Mouse (Mus musculus) lung, embryonic 16.5 days (tissue): ENCODE data around the gene Stag1. TPM values are rescaled to one million over a fixed set of nuclear protein-coding genes. Genes with fewer than 3 reads are reported as not detected.

Experiments used
- ATAC-seq: fragments of 200-750 bp; cut with Nextera tagmentation; 2 replicates; pipeline ENCODE4 v1.8.0; 2017; ENCODE audit warnings: low read depth, mild to moderate bottlenecking, moderate library complexity
- H3K27ac ChIP-seq: fragments of 300-500 bp; sonication (generic); 2 replicates; pipeline ENCODE4 v1.5.1; 2014; ENCODE audit warnings: mild to moderate bottlenecking, control low read depth, low read length
- H3K27me3 ChIP-seq: fragments of 300-500 bp; sonication (generic); 2 replicates; pipeline ENCODE4 v1.6.1; 2014; ENCODE audit warnings: low read depth, low read length, mixed read lengths; ENCODE audit not compliant: control insufficient read depth, insufficient read depth
- H3K36me3 ChIP-seq: fragments of 300-500 bp; sonication (generic); 2 replicates; pipeline ENCODE4 v1.6.1; 2014; ENCODE audit warnings: low read length; ENCODE audit not compliant: control insufficient read depth, insufficient read depth
- H3K4me1 ChIP-seq: fragments of 300-500 bp; sonication (generic); replicated peaks from 2 replicates; pipeline ENCODE4 v1.6.1; 2014; ENCODE audit warnings: low read length, mixed read lengths; ENCODE audit not compliant: control insufficient read depth, insufficient read depth
- H3K4me2 ChIP-seq: fragments of 300-500 bp; sonication (generic); 2 replicates; pipeline ENCODE4 v1.6.1; 2014; ENCODE audit warnings: low read depth, low read length, control low read depth
- H3K4me3 ChIP-seq: fragments of 300-500 bp; sonication (generic); 2 replicates; pipeline ENCODE4 v1.5.1; 2014; ENCODE audit warnings: mild to moderate bottlenecking, low read length, control low read depth
- H3K9ac ChIP-seq: fragments of 300-500 bp; sonication (generic); 2 replicates; pipeline ENCODE4 v1.6.1; 2014; ENCODE audit warnings: low read length, control low read depth
- H3K9me3 ChIP-seq: fragments of 300-500 bp; sonication (generic); 2 replicates; pipeline ENCODE4 v1.6.1; 2016; ENCODE audit warnings: low read length; ENCODE audit not compliant: control insufficient read depth
- WGBS: fragments of 180-500 bp; shearing (Covaris S2); extraction: QIAGEN DNeasy Blood & Tissue Kit; methylation state at CpG from one replicate; pipeline ENCODE4 v1.1.7; 2014; 5-methylcytosine and 5-hydroxymethylcytosine counted together
- polyA plus RNA-seq: library from polyadenylated mRNA; unstranded; fragments of >200 nt; fragmentation: Nextera tagmentation; extraction: Ambion mirVana; gene quantifications from 2 replicates; pipeline ENCODE4 v1.2.1, GENCODE M21; 2015

Stag1 gene
- polyA plus RNA-seq, 1 experiment from 2014 or later: 40.0 TPM

DNA sequence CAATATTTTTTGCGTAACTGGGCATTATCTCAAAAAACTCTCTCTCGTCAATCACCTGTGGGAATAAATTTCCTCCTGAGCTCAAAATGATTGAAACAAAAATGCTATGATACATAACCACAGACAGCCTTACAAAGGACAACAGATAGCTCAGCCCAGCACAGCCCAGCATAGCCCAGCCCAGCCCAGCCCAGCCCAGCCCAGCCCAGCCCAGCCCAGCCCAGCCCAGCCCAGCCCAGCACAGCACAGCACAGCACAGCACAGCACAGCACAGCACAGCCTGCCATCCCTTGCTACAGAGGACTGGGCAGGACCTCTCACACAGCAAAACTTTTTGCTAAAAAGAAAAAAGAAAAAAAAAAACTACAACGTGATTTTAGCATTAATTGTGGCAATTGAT lies 390.3 kb downstream of the Stag1 start:
- Histone ChIP-seq H3K4me1 (no peaks in the 10 kb centered on the region), H3K4me2 (no peak overlapping the region), H3K36me3 (peaks cover 21% of the 10 kb centered on the region), H3K27me3 (no peaks in the 10 kb centered on the region), H3K4me3 (no peak overlapping the region), H3K27ac (no peak overlapping the region), H3K9ac (no peak overlapping the region), H3K9me3 (no peaks in the 10 kb centered on the region; the same call in 1 of the 2 replicates)
- 92% methylated on average over 3 of the region's 3 CpGs for WGBS
- no peak for ATAC-seq

DNA sequence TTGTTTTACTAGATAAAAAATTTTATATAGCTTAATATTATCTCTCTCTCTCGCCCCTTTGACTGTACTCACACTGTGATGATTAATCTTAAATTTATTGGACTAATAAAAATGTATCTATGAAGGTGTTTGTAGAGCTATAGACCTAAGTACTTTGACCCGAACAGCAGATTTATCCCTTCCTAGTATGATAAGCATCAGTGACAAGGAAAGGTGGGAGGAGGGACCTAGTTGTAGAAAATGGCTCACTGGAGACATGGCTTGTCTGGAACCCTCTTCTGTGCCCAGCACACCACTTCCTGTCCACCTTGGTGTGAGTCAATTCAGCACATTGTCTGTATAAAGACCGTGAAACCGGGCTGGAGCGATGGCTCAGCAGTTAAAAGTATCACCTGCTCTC lies 393.0 kb downstream of the Stag1 start:
- H3K4me1 ChIP-seq: no peaks in the 10 kb centered on the region
- no peak overlapping the region for H3K4me2 ChIP-seq
- no peaks in the 10 kb centered on the region; the same call in 1 of the 2 replicates for H3K9me3 ChIP-seq
- no peak overlapping the region for H3K27ac ChIP-seq
- H3K4me3 ChIP-seq: no peak overlapping the region
- ATAC-seq: no peak
- H3K27me3 ChIP-seq: no peaks in the 10 kb centered on the region
- peaks cover 12% of the 10 kb centered on the region for H3K36me3 ChIP-seq
- WGBS: 80% methylated on average over 5 of the region's 5 CpGs
- no peak overlapping the region for H3K9ac ChIP-seq

DNA sequence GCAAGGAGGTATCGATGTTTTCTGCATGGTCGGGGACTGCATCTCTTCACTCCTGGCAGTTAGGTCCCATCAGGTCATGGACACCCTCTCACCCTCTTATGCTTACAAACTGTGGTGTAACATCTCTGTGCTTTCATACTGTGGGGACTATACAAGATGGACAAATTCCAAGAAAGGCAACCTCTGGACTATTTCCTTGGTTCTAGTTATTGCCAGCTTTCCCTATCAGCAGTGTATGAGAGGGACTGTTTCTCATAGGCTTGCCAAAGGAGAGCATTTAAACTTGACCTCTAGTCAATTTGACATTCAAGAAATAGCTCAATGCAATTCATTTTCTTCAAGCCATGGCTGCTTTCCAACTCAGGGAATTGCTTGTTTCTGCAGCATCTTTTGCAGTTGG lies 393.7 kb downstream of the Stag1 start:
- 74% methylated on average over 2 of the region's 2 CpGs for WGBS
- ATAC-seq: no peak
- peaks cover 12% of the 10 kb centered on the region for H3K36me3 ChIP-seq

DNA sequence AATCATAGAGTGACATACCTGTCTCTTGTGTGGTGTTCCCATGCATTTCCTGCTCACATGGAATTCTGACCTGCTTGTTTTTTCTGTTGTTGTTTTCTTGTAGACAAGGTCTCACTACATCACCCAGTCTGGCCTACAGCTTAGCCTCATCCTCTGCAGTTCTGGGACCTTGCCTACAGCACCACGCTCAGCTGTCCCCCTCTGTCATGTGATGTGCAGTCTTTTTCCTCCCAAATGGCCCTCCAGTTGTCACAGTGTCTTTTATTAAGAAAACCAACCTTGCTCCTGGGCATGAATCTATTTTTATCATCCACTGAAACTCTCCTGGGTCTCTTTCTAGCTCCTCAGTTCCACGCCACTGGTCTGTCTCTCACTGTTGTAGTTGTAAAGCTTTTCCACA lies 394.6 kb downstream of the Stag1 start:
- Histone ChIP-seq H3K9ac (no peak overlapping the region), H3K9me3 (no peaks in the 10 kb centered on the region; the same call in 1 of the 2 replicates), H3K36me3 (peaks cover 12% of the 10 kb centered on the region), H3K4me1 (no peaks in the 10 kb centered on the region), H3K27ac (no peak overlapping the region), H3K4me3 (no peak overlapping the region), H3K4me2 (no peak overlapping the region), H3K27me3 (no peaks in the 10 kb centered on the region)
- 95% methylated on average over 2 of the region's 2 CpGs for WGBS
- no peak for ATAC-seq

More for the DNA sequence above, 393.7 kb downstream of the Stag1 start:
- no peak overlapping the region for H3K4me3 ChIP-seq
- H3K9ac ChIP-seq: no peak overlapping the region
- H3K4me1 ChIP-seq: no peaks in the 10 kb centered on the region
- H3K27me3 ChIP-seq: no peaks in the 10 kb centered on the region
- H3K4me2 ChIP-seq: no peak overlapping the region
- no peaks in the 10 kb centered on the region; the same call in 1 of the 2 replicates for H3K9me3 ChIP-seq
- H3K27ac ChIP-seq: no peak overlapping the region

DNA sequence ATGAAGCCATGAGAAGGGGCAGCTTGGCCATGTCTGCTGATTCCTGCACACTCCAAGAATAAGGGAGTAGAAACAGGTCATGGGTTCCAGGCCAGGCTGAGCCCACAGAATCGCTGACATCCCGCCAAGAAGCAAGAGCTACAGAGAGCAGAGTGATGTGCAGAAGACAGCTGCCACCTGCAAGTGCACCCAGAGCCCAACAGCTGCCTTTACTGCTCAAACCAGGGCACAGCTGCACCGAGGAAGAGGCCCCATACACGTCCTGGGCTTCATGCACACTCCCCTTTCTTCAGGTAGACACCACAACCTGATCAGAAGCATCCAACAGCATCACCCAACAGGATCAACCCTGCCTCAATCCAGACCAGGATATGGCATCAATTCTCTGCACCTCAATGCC lies 396.3 kb downstream of the Stag1 start:
- no peaks in the 10 kb centered on the region; the same call in 1 of the 2 replicates for H3K9me3 ChIP-seq
- no peaks in the 10 kb centered on the region for H3K27me3 ChIP-seq
- ATAC-seq: no peak
- no peak overlapping the region for H3K4me2 ChIP-seq
- WGBS: 86% methylated on average over 4 of the region's 4 CpGs
- no peak overlapping the region for H3K9ac ChIP-seq
- H3K4me1 ChIP-seq: no peaks in the 10 kb centered on the region
- peaks cover 9% of the 10 kb centered on the region for H3K36me3 ChIP-seq
- no peak overlapping the region for H3K4me3 ChIP-seq
- H3K27ac ChIP-seq: no peak overlapping the region

DNA sequence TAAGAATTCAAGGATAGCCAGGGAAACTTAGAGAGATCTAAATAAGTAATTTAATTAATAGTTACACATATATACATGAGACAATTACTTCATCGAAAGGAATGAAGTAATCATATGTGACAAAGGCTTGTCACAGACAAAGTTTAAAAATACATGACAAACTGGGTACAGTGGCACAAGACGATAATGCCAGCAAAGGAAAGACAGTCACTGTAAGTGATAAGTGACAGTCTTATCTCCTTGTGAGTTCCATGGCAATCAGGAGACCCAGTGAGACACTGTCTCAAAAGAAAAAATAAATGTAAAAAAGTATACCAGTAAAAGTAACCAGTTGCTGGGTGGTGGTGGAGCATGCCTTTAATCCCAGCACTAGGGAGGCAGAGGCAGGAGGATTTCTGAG lies 399.5 kb downstream of the Stag1 start:
- H3K9me3 ChIP-seq: no peaks in the 10 kb centered on the region
- H3K4me2 ChIP-seq: no peak overlapping the region
- no peaks in the 10 kb centered on the region for H3K27me3 ChIP-seq
- peaks cover 2% of the 10 kb centered on the region; the same call in 1 of the 2 replicates for H3K36me3 ChIP-seq
- no peak overlapping the region for H3K9ac ChIP-seq
- H3K27ac ChIP-seq: no peak overlapping the region
- no peak for ATAC-seq
- no peak overlapping the region for H3K4me3 ChIP-seq
- H3K4me1 ChIP-seq: no peaks in the 10 kb centered on the region
- 86% methylated on average over 2 of the region's 2 CpGs for WGBS

DNA sequence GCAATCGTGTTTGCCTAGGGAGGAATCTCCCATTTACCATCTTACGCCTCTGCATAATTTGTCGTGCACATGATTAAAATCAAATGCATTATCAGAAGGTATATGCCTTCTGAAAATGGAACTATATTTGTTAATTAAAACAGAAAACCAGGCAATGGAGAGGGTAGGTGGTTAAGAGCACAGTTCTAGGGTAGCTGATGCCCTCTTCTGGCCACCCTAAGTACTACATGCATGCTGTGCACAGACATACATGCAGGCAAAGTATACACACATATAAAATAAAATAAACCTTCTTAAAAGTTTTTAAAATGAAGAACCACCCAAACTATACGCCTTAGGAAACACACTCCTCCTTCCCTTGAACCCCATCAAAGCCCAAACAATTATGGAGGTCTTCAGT lies 404.5 kb downstream of the Stag1 start:
- no peaks in the 10 kb centered on the region for H3K27me3 ChIP-seq
- H3K36me3 ChIP-seq: no peaks in the 10 kb centered on the region
- H3K9ac ChIP-seq: no peak overlapping the region
- H3K4me3 ChIP-seq: no peak overlapping the region
- no peak overlapping the region for H3K27ac ChIP-seq
- peaks cover 11% of the 10 kb centered on the region; the same call in 1 of the 2 replicates for H3K4me1 ChIP-seq
- ATAC-seq: no peak
- no peak overlapping the region for H3K4me2 ChIP-seq
- no peaks in the 10 kb centered on the region; the same call in 1 of the 2 replicates for H3K9me3 ChIP-seq
- WGBS: 95% methylated on average over 4 of the region's 4 CpGs

DNA sequence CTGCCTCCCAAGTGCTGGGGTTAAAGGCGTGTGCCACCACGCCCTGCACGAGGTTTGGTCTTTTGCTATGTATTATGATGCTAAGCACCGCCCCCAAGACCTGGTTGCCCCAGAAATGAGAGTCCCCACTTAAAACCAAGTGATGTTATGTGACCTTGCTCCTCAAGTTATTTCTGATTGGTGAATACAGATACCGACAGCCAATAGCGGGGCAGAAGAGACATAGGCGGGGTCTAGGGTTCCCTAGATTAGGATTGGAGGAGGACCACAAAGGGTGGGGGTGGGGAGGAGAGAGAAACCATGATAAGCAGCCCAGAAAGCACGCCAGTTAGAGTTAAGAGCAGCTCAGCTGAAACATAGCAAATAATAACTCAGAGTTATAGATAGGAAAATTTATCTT lies 405.2 kb downstream of the Stag1 start:
- 91% methylated on average over 8 of the region's 8 CpGs for WGBS

DNA sequence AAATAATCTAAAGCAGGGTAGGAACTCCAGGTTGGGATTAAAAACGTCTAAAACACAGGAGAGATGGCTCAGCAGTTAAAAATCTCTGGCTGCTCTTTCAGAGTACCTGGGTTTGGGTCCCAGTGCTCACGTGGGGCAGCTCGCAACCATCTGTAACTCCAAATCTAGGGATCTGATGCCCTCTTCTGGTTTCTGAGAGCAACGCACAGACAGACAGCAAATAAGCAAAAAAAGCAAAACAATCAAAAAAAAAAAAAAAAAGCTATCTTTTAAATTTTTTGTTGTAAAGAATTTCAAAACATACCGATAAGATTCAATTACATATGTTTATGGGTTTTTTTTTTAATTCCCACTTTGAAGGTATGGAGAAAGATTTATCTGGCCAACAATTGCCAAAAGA lies 405.7 kb downstream of the Stag1 start:
- Histone ChIP-seq H3K9me3 (no peaks in the 10 kb centered on the region; the same call in 1 of the 2 replicates), H3K4me1 (peaks cover 11% of the 10 kb centered on the region; the same call in 1 of the 2 replicates), H3K36me3 (no peaks in the 10 kb centered on the region), H3K27ac (no peak overlapping the region), H3K27me3 (no peaks in the 10 kb centered on the region), H3K9ac (no peak overlapping the region), H3K4me2 (no peak overlapping the region), H3K4me3 (no peak overlapping the region)
- ATAC-seq: no peak
- WGBS: 93% methylated on average over 5 of the region's 5 CpGs

More for the DNA sequence above, 405.2 kb downstream of the Stag1 start:
- H3K9me3 ChIP-seq: no peaks in the 10 kb centered on the region; the same call in 1 of the 2 replicates
- no peak overlapping the region for H3K4me2 ChIP-seq
- peaks cover 11% of the 10 kb centered on the region; the same call in 1 of the 2 replicates for H3K4me1 ChIP-seq
- H3K36me3 ChIP-seq: no peaks in the 10 kb centered on the region
- H3K4me3 ChIP-seq: no peak overlapping the region
- H3K27ac ChIP-seq: no peak overlapping the region
- ATAC-seq: no peak
- H3K9ac ChIP-seq: no peak overlapping the region
- H3K27me3 ChIP-seq: no peaks in the 10 kb centered on the region

DNA sequence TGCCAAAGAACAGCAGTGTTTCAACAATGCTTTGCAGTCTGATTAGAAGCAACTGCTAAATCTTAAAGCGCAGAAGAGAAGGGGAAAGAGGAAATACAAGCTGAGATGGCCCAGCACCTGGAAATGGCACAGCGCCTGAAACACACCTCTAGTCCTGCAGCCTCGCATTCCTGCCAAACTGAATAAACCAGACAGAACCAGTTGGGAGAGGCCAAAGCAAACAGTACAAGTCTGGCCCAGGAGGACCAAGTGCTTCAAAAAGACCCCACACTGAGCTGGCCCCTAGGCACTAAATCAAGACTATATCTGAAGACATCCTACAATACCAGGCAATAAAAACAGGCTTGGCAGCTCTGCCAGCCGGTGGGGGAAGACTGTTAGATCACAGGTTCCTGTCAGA lies 408.3 kb downstream of the Stag1 start:
- peak overlapping the region; percentile 73 for H3K27ac ChIP-seq
- peaks cover 11% of the 10 kb centered on the region; the same call in 1 of the 2 replicates for H3K4me1 ChIP-seq
- H3K4me2 ChIP-seq: 0 out of 2 replicates have a peak overlapping the region, but pooled peaks have one; percentile 4
- 40% methylated on average over 4 of the region's 4 CpGs for WGBS
- H3K9ac ChIP-seq: no peak overlapping the region
- no peaks in the 10 kb centered on the region; the same call in 1 of the 2 replicates for H3K9me3 ChIP-seq
- no peaks in the 10 kb centered on the region; the same call in 1 of the 2 replicates for H3K36me3 ChIP-seq
- no peaks in the 10 kb centered on the region for H3K27me3 ChIP-seq
- ATAC-seq: peak; percentile 78
- no peak overlapping the region for H3K4me3 ChIP-seq
